Mouse (Mus musculus) C2C12 (cell line): ENCODE data around the gene Bdp1. TPM values are rescaled to one million over a fixed set of nuclear protein-coding genes. Genes with fewer than 3 reads are reported as not detected.
A peak's percentile ranks its signal among the peaks of the same experiment; 100 is the strongest.

ENCODE experiments used
- H3K27me3 ChIP-seq: one replicate; pipeline ENCODE4 v1.6.1; 2011; ENCODE audit not compliant: control insufficient read depth, insufficient read depth, insufficient read length
- H3K36me3 ChIP-seq: one replicate; pipeline ENCODE4 v1.6.1; 2011; ENCODE audit not compliant: control insufficient read depth, insufficient read depth
- H3K4me3 ChIP-seq: one replicate; pipeline ENCODE4 v1.5.1; 2011; ENCODE audit warnings: mild to moderate bottlenecking, control low read depth; ENCODE audit not compliant: poor library complexity, insufficient read depth, severe bottlenecking
- H3K79me2 ChIP-seq: one replicate; pipeline ENCODE4 v1.6.1; 2011; ENCODE audit not compliant: control insufficient read depth, insufficient read depth
- H3K79me3 ChIP-seq: one replicate; pipeline ENCODE4 v1.6.1; 2011; ENCODE audit warnings: low read depth, control low read depth
- H3ac ChIP-seq: one replicate; pipeline ENCODE3; 2011; ENCODE audit warnings: low read depth; ENCODE audit not compliant: control insufficient read depth, insufficient read length
- CEBPB ChIP-seq: IDR thresholded peaks from one replicate; pipeline ENCODE4 v1.6.1; 2011; ENCODE audit warnings: low read depth, mild to moderate bottlenecking, control low read depth, moderate library complexity
- CTCF ChIP-seq: IDR thresholded peaks from one replicate; pipeline ENCODE4 v1.5.1; 2011; ENCODE audit not compliant: control insufficient read depth, insufficient read depth, insufficient read length
- FOSL1 ChIP-seq: IDR thresholded peaks from one replicate; pipeline ENCODE4 v1.8.0; 2011; ENCODE audit warnings: mild to moderate bottlenecking, low read length; ENCODE audit not compliant: poor library complexity, insufficient read depth, severe bottlenecking
- MAX ChIP-seq: IDR thresholded peaks from one replicate; pipeline ENCODE4 v1.6.1; 2011; ENCODE audit warnings: mild to moderate bottlenecking, control low read depth
- MYOD1 ChIP-seq: IDR thresholded peaks from one replicate; pipeline ENCODE4 v1.6.1; 2011; ENCODE audit warnings: low read depth; ENCODE audit not compliant: control insufficient read depth, insufficient read length
- MYOG ChIP-seq: IDR thresholded peaks from one replicate; pipeline ENCODE4 v1.6.1; 2011; ENCODE audit not compliant: control insufficient read depth, insufficient read length; ENCODE audit errors: extremely low read depth
- USF1 ChIP-seq: IDR thresholded peaks from one replicate; pipeline ENCODE4 v1.6.1; 2011; ENCODE audit warnings: low read depth, mild to moderate bottlenecking, control low read depth, moderate library complexity
- polyA plus RNA-seq: library from polyadenylated mRNA; unstranded; fragments of >200 nt; fragmentation: generic; extraction: Trizol; gene quantifications from one replicate; pipeline ENCODE4 v1.2.1, GENCODE M21; 2012; ENCODE audit warnings: missing spikeins

Bdp1 gene
- polyA plus RNA-seq, 1 experiment = 3.0 TPM

- Histone ChIP-seq H3K4me3 (no peak overlapping the region), H3K27me3 (no peaks in the 10 kb centered on the region), H3K79me2 (no peaks in the 10 kb centered on the region), H3ac (peak overlapping the region; percentile 21), H3K36me3 (peaks cover 23% of the 10 kb centered on the region), H3K79me3 (no peaks in the 10 kb centered on the region)
- TF ChIP-seq CEBPB (no peak), USF1 (no peak), MAX (no peak), MYOD1 (no peak), MYOG (no peak), FOSL1 (no peak), CTCF (no peak)
Observed at GRCm38 (mm10) chr13:100015937-100016336, 87.9 kb downstream of the Bdp1 start.

DNA sequence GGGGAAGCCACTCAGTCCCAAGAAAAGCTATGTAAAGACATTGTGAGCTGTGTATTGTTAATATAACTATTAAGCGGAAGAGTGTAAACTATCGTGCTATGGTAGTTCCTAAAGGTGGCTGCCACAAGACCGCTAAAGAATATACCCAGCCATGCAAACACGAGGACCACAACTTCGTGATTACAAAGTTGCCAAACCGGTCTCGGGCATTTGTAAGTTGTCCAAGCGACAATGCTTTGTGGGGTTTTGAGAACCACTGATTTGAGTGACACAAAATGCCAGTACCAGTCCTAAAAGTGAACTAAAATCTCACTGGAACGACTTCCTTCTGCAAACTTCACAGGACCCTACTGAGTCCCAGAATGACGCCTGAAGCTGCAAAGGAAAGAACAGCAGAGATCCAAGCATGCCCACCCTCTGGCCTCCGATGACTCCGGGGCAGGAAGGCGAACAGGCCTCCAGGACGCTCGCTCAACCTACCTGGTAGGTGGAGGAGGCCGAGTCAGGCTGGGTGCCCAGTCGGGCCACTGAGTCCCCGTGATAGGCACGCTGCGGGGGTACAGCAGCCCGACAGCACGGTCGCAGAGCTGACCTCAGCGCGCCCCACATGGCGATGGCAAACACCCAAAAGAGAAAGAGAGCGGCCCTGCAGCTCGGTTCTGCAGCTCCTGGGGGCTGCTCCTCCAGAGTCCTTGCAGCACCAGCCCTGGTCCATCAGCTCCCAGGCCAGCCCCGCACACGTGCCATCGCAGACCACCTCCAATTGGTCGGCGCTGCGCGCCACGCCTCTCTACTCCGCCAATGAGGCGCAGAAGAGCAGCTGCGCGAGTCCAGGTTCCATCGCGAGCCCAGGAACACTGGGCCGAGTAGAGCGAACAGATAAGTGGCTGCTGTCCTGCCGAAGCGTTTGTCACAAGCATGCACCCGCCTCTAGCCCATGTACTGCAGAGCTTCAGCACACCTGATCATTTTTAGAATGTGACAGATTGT lies 88.7 kb downstream of the Bdp1 start, which contains the start of gene Mccc2:
Mccc2 (minus strand) TSS at position 734 of the 990 bp plus-strand sequence.
- peaks cover 16% of the 10 kb centered on the region for H3K36me3 ChIP-seq
- peak within 1 kb of the TSS; percentile 39 for H3K4me3 ChIP-seq
- TF ChIP-seq FOSL1 (no peak), USF1 (peak; percentile 95), MYOD1 (no peak), MAX (peak; percentile 61), MYOG (no peak), CTCF (no peak)
- peak within 1 kb of the TSS; percentile 76 for H3ac ChIP-seq
- no peaks in the 10 kb centered on the region for H3K27me3 ChIP-seq
- H3K79me2 ChIP-seq = no peaks in the 10 kb centered on the region
- no peaks in the 10 kb centered on the region for H3K79me3 ChIP-seq

DNA sequence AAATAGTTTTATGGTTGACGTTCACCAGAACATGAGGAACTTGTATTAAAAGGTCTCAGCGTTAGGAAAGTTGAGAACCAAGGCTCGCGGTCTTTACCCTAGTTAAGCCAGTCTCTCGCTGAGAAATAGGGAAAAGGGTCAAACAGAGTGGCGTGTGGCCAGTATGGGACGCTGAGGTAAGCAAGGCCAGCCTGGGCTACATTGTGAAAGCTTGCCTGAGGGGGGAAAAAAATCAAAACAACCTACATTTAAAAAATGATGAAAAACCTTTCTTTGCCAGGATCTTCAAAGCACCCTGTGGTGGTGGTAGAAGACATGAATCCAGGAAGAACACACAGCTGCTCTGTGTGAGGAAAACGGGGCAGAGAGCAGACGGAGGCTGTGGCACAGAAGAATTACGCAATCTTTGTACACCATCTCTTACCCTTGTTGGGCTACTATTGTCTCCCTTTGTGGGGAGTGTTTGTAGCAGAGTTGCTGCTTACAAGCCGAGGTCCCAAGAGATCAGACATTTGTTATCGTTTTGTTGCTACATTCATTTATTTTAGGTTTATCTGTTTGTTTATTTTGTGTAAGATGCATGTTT lies 97.9 kb downstream of the Bdp1 start:
- no peaks in the 10 kb centered on the region for H3K79me3 ChIP-seq
- H3K36me3 ChIP-seq = no peaks in the 10 kb centered on the region
- H3K4me3 ChIP-seq = no peak overlapping the region
- H3K79me2 ChIP-seq = no peaks in the 10 kb centered on the region
- H3ac ChIP-seq = no peak overlapping the region
- TF ChIP-seq FOSL1 (no peak), MYOG (no peak), CEBPB (peak; percentile 30), MYOD1 (no peak), CTCF (no peak)
- no peaks in the 10 kb centered on the region for H3K27me3 ChIP-seq

GRCm38 (mm10) chr13:100001790-100002196 lies 102.1 kb downstream of the Bdp1 start:
- TF ChIP-seq MYOD1 (no peak), CEBPB (no peak), MAX (no peak), MYOG (no peak), USF1 (no peak), FOSL1 (no peak), CTCF (peak; percentile 76)

DNA sequence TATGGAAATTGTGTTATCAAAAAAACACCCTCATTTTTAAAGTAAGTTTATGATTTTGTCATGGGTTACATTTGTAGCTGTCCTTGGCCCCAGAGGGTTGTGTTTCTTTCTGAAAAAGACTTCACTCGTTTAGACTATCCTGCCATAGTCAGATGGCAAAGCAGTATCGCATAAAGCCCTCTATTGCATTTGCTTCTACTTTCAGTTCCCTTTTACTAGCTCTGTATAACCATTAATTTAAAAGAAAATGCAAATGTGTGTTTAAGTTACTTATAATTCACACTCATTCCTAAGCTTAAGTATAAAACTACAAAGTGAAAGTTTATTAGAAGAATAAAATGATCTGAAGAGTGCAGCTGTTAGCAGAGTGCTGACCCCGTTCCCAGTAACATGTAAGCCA lies 104.8 kb downstream of the Bdp1 start:
- Histone ChIP-seq H3K4me3 (no peak overlapping the region), H3ac (no peak overlapping the region), H3K79me3 (no peaks in the 10 kb centered on the region), H3K79me2 (no peaks in the 10 kb centered on the region), H3K36me3 (no peaks in the 10 kb centered on the region), H3K27me3 (no peaks in the 10 kb centered on the region)
- no peak for TF ChIP-seq MAX
- TF ChIP-seq USF1 = no peak
- TF ChIP-seq FOSL1 = no peak
- TF ChIP-seq MYOG = no peak
- no peak for TF ChIP-seq MYOD1
- TF ChIP-seq CEBPB = no peak
- no peak for TF ChIP-seq CTCF

More at GRCm38 (mm10) chr13:100001790-100002196, 102.1 kb downstream of the Bdp1 start:
- Histone ChIP-seq H3ac (no peak overlapping the region), H3K27me3 (no peaks in the 10 kb centered on the region), H3K79me3 (no peaks in the 10 kb centered on the region), H3K36me3 (no peaks in the 10 kb centered on the region), H3K79me2 (no peaks in the 10 kb centered on the region), H3K4me3 (no peak overlapping the region)

- Histone ChIP-seq H3K79me3 (no peaks in the 10 kb centered on the region), H3K4me3 (no peak overlapping the region), H3K79me2 (no peaks in the 10 kb centered on the region), H3K36me3 (no peaks in the 10 kb centered on the region), H3ac (no peak overlapping the region), H3K27me3 (no peaks in the 10 kb centered on the region)
- TF ChIP-seq MYOD1 (no peak), CTCF (no peak), USF1 (no peak), MYOG (no peak), CEBPB (no peak), MAX (no peak), FOSL1 (no peak)
Observed at GRCm38 (mm10) chr13:99998099-99998498, 105.8 kb downstream of the Bdp1 start.
